Mouse (Mus musculus) myocyte (in vitro differentiated cells): Measurements from ENCODE around the gene Dtnb.

Source experiments
- E2F4 ChIP-seq: IDR thresholded peaks from one replicate; pipeline ENCODE4 v1.6.1; 2011; ENCODE audit warnings: mild to moderate bottlenecking, control low read depth, moderate library complexity; ENCODE audit not compliant: insufficient read depth
- SRF ChIP-seq: IDR thresholded peaks from one replicate; pipeline ENCODE4 v1.6.1; 2011; ENCODE audit warnings: low read depth; ENCODE audit not compliant: control insufficient read depth, insufficient read length
- USF1 ChIP-seq: IDR thresholded peaks from one replicate; pipeline ENCODE4 v1.6.1; 2011; ENCODE audit warnings: low read depth, mild to moderate bottlenecking, control low read depth, moderate library complexity

- no peak for TF ChIP-seq SRF
- TF ChIP-seq USF1: no peak
- TF ChIP-seq E2F4: no peak
These were observed 46.2 kb downstream of the Dtnb start for GRCm38 (mm10) chr12:3618144-3619020.
